Mouse (Mus musculus): ENCODE measurements at regions not wholly inside any gene's neighbourhood (a gene's known extent, or its start where the extent isn't known, plus 50 kb on each side); places are given as distances from the start of the nearest gene placed in this dataset.

- Histone ChIP-seq H3K4me1 (ENCODE audit: control insufficient read depth, insufficient read depth, low read length) (no peaks in the 10 kb centered on the region), H3K27ac (ENCODE audit: insufficient read depth, low read length) (no peak overlapping the region), H3K36me3 (ENCODE audit: control insufficient read depth, insufficient read depth, low read length, poor library complexity, severe bottlenecking) (no peaks in the 10 kb centered on the region), H3K27me3 (ENCODE audit: control insufficient read depth, insufficient read depth, low read length, poor library complexity, severe bottlenecking) (no peaks in the 10 kb centered on the region; the same call in 1 of the 2 replicates), H3K4me3 (ENCODE audit: low read depth, low read length) (no peak overlapping the region), H3K9ac (ENCODE audit: low read depth, poor library complexity, severe bottlenecking) (no peak overlapping the region), H3K9me3 (replicated peaks; ENCODE audit: control insufficient read depth, insufficient read depth, low read length, poor library complexity, severe bottlenecking) (no peaks in the 10 kb centered on the region)
- TF ChIP-seq CTCF (IDR thresholded peaks at IDR 0.05; ENCODE audit: low read depth, low read length) (no peak), POLR2A (IDR thresholded peaks at IDR 0.05; ENCODE audit: insufficient read depth, low read length) (no peak), EP300 (IDR thresholded peaks at IDR 0.05; ENCODE audit: insufficient read depth, low read depth, low read length) (no peak)
Measured at GRCm38 (mm10) chr8:29992549-29992948, 2545.1 kb downstream of the Poteg start.

- Histone ChIP-seq H3K27me3 (ENCODE audit: control insufficient read depth, insufficient read depth, low read length, poor library complexity, severe bottlenecking) (no peaks in the 10 kb centered on the region), H3K9ac (ENCODE audit: low read depth, poor library complexity, severe bottlenecking) (no peak overlapping the region), H3K27ac (ENCODE audit: insufficient read depth, low read length) (no peak overlapping the region), H3K9me3 (replicated peaks; ENCODE audit: control insufficient read depth, insufficient read depth, low read length, poor library complexity, severe bottlenecking) (no peaks in the 10 kb centered on the region), H3K4me3 (ENCODE audit: low read depth, low read length) (no peak overlapping the region), H3K4me1 (ENCODE audit: control insufficient read depth, insufficient read depth, low read length) (no peaks in the 10 kb centered on the region), H3K36me3 (ENCODE audit: control insufficient read depth, insufficient read depth, low read length, poor library complexity, severe bottlenecking) (no peaks in the 10 kb centered on the region)
- TF ChIP-seq CTCF (IDR thresholded peaks at IDR 0.05; ENCODE audit: low read depth, low read length) = no peak
- no peak for TF ChIP-seq POLR2A (IDR thresholded peaks at IDR 0.05; ENCODE audit: insufficient read depth, low read length)
- TF ChIP-seq EP300 (IDR thresholded peaks at IDR 0.05; ENCODE audit: insufficient read depth, low read depth, low read length) = no peak
Measured at GRCm38 (mm10) chr8:29999413-29999812, 2551.9 kb downstream of the Poteg start.

All from ES-Bruce4 (cell line).